Mouse (Mus musculus) heart, adult 11 months (tissue): Measurements from ENCODE around the gene Cnot2.

ENCODE experiments used
- DNase-seq: peaks from one replicate; pipeline ENCODE4 v3.0.0; 2022

The Cnot2 gene

GRCm38 (mm10) chr10:116562210-116562609 lies 19.1 kb downstream of the Cnot2 start:
- DNase-seq, result no peak

GRCm38 (mm10) chr10:116559171-116559570 lies 22.1 kb downstream of the Cnot2 start:
- DNase-seq, result no peak

DNA sequence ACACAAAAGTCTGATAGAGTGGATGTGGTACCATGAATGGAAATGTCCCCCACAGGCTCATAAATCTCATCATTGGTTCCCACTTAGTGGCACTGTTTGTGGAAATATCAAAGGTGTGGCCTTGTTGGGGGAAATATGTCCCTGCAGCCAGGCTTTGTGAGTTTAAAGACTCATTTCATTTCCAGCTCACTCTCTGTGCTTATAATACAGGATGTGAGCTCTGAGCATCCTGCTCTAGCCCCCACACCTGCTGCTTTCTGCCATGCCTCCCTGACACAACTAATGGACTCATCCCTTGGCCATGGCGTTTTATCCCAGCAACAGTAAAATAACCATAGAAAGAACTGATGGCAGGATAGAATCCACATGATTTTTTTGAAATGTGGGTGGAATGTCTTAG lies 24.1 kb downstream of the Cnot2 start:
- no peak for DNase-seq

GRCm38 (mm10) chr10:116554434-116554833 lies 26.9 kb downstream of the Cnot2 start:
- DNase-seq, result no peak

- no peak for DNase-seq
Measured at GRCm38 (mm10) chr10:116547958-116548357, 33.4 kb downstream of the Cnot2 start.

DNA sequence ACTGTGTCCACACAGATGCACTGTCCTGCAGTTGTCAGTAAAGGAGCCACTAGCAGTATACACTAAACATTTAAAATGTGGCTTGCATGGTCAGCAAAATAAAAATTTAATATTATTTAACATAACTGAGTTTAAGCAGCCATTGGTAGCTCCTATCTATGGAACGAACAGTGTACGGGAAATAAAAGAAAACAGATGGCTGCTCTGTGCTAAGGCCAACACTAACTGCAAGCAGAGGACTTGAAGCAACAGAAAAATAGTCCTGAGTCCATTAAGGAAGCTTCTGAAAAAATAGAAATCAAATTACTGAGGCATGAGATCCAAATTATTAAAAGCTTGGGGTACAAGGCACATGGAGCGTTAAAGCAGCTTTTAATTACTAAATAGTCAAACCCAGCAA lies 35.1 kb downstream of the Cnot2 start:
- DNase-seq, result no peak

DNA sequence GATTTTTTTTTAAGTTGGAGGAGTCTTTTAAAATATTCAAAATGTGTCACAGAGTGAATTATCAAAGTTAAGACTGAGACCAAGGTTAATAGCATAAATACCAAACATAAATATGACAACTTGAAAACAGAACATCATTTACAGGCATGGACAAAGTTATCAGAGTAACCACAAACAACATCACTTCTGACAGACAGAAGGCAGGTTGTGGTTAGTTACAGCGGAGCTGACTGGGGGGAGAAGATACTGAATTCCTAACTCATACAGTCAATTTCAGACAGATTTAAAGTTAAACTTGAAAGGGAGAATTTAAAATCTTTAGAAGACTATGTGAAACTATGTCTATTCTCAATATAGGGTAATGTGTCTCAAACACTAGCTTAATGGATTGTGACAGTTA lies 38.2 kb downstream of the Cnot2 start:
- DNase-seq, result no peak

DNA sequence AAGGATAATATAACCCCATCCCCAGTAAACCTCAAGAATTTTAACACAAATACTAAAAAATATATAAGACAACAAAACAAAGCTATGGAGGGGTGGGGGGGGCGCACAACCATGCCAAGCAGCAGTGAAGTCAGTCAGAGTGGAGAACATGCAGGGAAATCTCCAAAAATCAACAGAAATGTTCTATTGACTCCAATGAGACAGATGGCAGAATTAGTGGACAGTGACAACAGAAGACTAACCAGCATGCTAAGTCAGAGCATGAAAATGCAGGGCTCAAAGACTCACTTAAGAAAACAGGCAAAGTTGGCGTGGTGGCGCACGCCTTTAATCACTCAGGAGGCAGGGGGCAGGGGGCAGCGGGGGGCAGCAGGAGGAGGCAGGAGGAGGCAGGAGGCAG lies 40.6 kb downstream of the Cnot2 start:
- no peak for DNase-seq

DNA sequence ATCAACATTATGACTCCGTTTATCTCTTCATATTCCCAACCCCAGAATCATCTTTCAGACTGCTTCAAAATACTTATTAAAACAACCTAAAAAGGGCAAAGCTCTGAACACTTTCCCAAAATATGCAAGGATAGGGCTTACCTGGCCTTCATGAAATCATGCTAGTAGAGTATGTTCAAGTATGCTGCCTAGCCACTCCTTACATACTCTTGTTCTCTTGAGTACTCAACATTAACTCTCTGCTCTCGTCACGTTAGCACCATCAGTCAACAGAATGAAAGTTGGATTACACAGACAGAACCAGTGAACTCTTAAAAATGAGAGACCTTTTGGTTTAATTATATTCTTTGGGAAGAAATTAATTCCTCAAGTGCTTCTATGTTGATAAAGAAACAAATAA lies 43.8 kb downstream of the Cnot2 start:
- no peak for DNase-seq

- no peak for DNase-seq
Measured at GRCm38 (mm10) chr10:116534278-116534677, 47.0 kb downstream of the Cnot2 start.

- no peak for DNase-seq
Measured at GRCm38 (mm10) chr10:116532561-116532960, 48.8 kb downstream of the Cnot2 start.

GRCm38 (mm10) chr10:116531063-116531462 lies 50.2 kb downstream of the Cnot2 start:
- DNase-seq, result no peak

- no peak for DNase-seq
Measured at GRCm38 (mm10) chr10:116519588-116519987, 61.7 kb downstream of the Cnot2 start.

DNA sequence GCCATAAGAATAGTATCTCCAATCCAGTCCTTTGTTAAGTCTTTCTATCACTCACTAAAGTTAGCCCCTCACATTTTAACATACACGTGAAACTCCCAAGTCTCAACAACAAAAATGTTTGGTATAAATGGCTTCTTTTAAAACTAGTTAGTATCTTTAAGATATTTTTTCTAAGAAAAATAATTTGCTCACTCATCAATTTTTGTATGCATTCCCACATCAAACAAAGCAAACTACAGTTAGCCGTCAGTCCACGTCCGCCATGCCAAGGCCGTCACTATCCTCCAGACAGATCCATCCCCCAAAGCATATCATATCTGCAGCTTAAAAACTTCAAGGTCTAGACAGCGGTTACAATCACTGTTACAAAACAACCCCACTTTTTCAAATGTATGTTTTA lies 65.7 kb downstream of the Cnot2 start:
- DNase-seq, result no peak

- DNase-seq, result no peak
Measured at GRCm38 (mm10) chr10:116515158-116515557, 66.2 kb downstream of the Cnot2 start.

DNA sequence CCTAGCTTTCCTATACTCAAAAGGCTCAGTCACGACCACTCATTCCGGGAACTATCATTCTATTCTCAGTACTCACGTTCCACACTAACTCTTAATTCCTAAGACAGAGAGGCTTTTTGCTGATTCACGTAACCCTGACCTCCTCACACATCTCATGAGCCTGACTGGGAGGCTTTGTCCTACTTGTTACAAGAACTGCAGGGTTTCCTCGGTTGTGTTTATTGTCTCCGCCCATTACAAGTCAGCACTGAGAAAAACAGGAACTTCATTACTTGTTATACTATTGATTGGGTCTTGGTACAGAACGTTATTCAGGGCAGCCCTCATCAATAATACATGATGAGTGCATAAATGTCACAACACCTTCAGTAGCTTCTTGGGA lies 68.1 kb downstream of the Cnot2 start:
- peak; percentile 86 for DNase-seq

DNA sequence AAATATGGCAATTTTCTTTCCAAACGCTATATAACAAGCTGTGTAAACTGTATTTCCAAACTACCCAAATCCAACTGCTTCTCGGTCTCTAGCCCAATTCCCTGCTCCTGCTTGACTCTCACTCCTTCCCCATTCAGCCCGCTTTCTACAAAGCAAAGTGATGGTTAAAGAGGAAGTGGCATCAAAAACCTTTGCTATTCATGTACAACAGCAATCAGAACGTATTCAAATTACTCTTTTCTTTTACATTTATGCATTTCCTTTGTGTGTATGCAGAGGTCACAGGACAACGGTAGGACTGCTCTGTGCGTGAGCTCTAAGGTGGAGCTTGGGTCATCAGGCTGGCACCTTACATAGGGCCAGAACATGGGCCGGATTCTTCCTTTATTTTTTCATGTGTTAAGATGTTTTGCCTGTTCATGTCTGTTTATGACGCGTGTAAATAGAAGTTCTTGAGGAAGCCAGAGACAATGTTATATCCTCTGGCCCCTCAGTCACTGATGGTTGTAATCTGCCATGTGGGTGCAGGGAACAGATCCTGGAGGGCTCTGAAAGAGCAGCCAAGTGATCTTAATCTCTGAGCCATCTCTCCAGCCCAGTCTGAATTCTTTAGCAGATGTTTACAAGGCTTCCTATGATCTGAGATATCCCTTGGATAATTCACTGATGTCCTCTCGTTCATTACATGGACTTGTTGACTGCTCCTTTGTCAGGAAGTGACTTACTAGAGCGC lies 68.6 kb downstream of the Cnot2 start:
- no peak for DNase-seq

DNA sequence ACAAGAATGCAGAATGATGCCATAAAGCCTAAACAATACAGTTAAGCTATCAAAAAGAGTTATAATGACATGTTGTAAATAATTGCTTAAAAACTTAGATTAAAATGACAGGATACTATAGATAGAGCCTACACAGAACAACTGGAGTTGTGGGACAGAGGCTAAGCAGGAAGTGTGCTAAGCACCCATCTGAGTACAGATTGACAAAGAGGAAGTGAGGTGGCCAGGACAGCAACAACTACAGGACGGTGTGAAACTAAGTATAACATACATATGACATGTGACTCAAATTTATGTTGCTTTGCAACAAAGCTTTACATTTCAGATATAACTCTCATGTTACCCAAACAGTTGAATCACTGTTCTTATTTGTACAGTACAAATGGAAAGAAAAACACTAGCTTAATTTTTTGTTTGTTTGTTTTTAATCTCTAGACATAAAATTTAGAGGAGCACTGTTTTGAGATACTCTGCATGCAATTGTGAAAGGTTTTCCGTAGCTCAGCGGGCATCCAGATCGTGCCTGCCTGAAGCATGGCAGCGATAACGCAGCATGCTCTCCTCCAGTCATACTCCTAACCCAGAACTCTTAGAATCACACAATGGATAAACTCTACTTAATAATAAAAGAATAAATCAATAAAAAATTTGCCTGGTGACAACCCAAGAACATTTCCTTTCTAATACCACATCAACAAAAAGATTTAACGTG lies 75.9 kb downstream of the Cnot2 start:
- DNase-seq, result no peak

- DNase-seq, result no peak
Measured at GRCm38 (mm10) chr10:116492768-116493167, 88.5 kb downstream of the Cnot2 start.

DNA sequence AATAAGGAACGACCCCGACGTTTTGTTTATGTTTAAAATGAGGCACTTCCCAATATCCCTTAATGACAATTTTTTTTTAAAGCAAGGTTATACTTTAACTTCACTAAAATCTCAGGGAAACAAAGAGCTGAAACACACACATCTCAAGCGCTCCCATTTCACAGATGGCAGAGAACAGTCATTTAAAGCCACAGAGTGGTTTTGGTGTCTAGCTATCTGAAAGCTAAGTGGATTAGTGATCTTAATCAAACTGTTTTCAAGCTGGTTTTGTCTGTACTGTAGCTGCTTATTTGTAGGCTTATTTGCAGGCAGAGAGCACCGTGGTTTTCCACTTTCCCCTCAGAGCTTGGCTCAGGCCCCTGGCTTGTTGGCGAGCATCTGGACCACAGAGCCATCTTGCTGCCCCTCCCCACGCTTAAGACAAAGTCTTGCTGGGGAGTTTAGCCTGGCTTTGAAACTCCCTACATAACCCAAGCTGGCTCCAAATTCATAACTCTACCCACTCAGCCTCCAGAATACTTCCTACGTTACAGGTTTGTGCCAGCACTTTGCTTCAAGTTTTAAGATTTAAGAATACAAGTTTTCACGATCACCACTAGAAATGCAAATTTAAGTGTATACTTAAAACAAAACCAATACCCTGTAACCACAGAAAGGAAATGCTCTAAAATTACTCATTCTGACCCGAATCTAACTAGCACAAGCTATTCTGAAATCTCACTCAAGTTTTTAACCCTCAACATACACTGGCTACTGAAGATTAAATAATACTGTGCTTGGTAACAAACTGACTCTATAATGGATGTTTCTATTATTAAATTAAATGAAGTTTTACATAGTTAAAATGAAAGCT lies 94.2 kb downstream of the Cnot2 start:
- DNase-seq, result no peak

DNA sequence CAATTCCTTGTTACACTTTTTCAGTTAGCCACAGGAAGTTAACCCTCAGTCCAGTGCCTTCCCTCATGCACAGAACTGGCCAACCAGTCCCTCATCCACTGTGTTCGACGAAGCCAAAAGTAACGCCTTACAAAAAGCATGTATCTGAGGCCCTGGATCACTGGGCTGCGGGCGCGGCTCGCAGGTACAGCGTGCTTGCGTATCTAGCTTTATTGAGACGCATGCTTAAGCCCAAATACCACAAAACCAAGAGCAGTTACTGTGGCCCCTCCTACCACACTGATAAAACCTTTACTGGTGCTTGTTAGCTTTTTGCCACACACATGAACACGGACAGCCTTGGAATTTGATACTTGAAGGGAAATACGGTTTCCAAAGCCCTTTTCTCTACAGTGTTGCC lies 99.4 kb downstream of the Cnot2 start:
- no peak for DNase-seq

DNA sequence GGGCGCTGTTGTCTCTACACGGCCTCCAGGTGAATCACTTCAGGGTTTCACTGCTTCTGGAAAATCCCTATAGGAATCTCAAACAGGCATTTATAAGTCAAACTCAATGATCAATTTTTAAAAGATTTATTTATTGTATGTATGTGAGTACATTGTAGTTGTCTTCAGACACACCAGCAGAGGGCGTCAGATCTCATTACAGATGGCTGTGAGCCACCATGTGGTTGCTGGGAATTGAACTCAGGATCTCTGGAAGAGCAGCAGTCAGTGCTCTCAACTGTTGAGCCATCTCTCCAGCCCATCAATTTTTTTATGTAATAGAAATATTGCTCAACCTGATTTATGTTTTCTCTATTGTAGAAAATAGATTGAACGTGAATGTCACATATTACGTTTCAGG lies 100.3 kb downstream of the Cnot2 start:
- no peak for DNase-seq

- DNase-seq, result no peak
Measured at GRCm38 (mm10) chr10:116476559-116476958, 104.8 kb downstream of the Cnot2 start.

- DNase-seq, result no peak
Measured at GRCm38 (mm10) chr10:116475725-116476124, 105.6 kb downstream of the Cnot2 start.
